Mouse (Mus musculus) forebrain, postnatal 0 days (tissue): ENCODE measurements around the gene Nrl. TPM values are rescaled to one million over a fixed set of nuclear protein-coding genes. Genes with fewer than 3 reads are reported as not detected.

ENCODE experiments used
- ATAC-seq: fragments of 200-750 bp; cut with Nextera tagmentation; 2 replicates; pipeline ENCODE4 v1.8.0; 2017; ENCODE audit warnings: mild to moderate bottlenecking, moderate library complexity
- DNase-seq: peaks from one replicate; pipeline ENCODE4 v3.0.0-alpha.2; 2015
- H3K27ac ChIP-seq: fragments of 300-500 bp; sonication (generic); 2 replicates; pipeline ENCODE4 v1.5.1; 2014; ENCODE audit warnings: low read depth, mild to moderate bottlenecking, antibody characterized with exemption, low read length, moderate library complexity, mixed read lengths
- H3K27me3 ChIP-seq: fragments of 300-500 bp; sonication (generic); 2 replicates; pipeline ENCODE4 v1.6.1; 2014; ENCODE audit warnings: mild to moderate bottlenecking, low read length, mixed read lengths; ENCODE audit not compliant: insufficient read depth
- H3K36me3 ChIP-seq: fragments of 300-500 bp; sonication (generic); 2 replicates; pipeline ENCODE4 v1.6.1; 2014; ENCODE audit warnings: mild to moderate bottlenecking, moderate library complexity; ENCODE audit not compliant: insufficient read depth
- H3K4me1 ChIP-seq: fragments of 300-500 bp; sonication (generic); 2 replicates; pipeline ENCODE4 v1.6.1; 2014; ENCODE audit warnings: antibody characterized with exemption; ENCODE audit not compliant: insufficient read depth
- H3K4me2 ChIP-seq: fragments of 300-500 bp; sonication (generic); 2 replicates; pipeline ENCODE4 v1.6.1; 2014; ENCODE audit warnings: low read depth, mild to moderate bottlenecking, moderate library complexity
- H3K4me3 ChIP-seq: fragments of 300-500 bp; sonication (generic); 2 replicates; pipeline ENCODE4 v1.5.1; 2014; ENCODE audit warnings: low read depth, low read length, mixed read lengths
- H3K9ac ChIP-seq: fragments of 300-500 bp; sonication (generic); 2 replicates; pipeline ENCODE4 v1.6.1; 2014; ENCODE audit warnings: mild to moderate bottlenecking
- H3K9me3 ChIP-seq: fragments of 300-500 bp; sonication (generic); 2 replicates; pipeline ENCODE4 v1.6.1; 2016; ENCODE audit warnings: low read length
- CTCF ChIP-seq: sonication (generic); IDR thresholded peaks from 2 replicates; pipeline ENCODE4 v1.5.1; 2016; ENCODE audit warnings: antibody characterized with exemption, control low read depth, low read depth
- WGBS: fragments of 180-500 bp; shearing (Covaris S2); extraction: QIAGEN DNeasy Blood & Tissue Kit; methylation state at CpG from one replicate; pipeline ENCODE4 v1.1.7; 2014; 5-methylcytosine and 5-hydroxymethylcytosine counted together
- polyA plus RNA-seq: library from polyadenylated mRNA; unstranded; fragments of >200 nt; fragmentation: Nextera tagmentation; extraction: Ambion mirVana; gene quantifications from 2 replicates; pipeline ENCODE4 v1.2.1, GENCODE M21; 2015
- total RNA-seq: library from RNA; depleted of rRNA; stranded (reverse); fragments of >200 nt; gene quantifications from 2 replicates; pipeline ENCODE4 v1.2.3, GENCODE M21; 2014

Gene Nrl
- total and polyA plus RNA-seq, 2 experiments from 2014 or later: 0.21 to 2.0 TPM

DNA sequence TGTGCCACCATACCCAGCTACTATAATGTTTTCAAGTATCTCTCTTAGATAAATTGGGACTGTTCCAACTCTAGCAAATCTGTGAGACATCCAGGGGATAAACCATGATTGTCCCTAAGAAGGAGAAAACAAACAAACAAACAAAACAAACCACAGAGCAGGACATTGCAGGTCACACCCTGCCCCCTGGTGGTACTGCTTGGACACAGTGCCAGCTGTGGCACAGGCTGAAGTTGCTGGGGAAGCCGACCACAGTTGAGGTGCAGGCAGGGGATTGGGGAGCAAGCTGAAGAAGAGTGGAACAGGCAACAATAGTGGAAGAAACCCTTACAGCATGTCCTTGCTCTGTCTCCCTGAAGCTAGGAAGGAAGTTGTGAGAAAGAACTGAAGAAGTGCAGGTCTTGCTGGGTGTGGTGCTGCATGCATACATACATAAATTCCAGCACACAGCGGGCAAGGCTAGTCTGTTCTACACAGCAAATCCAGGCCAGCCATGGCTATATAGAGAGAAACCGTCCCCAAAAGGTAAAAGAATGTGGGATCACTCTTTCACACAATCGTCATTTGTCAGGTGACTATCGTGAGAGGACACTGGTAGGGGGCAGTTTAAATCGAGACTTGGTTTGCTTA is 11.4 kb upstream of the Nrl start:
- Histone ChIP-seq H3K4me3 (no peak overlapping the region), H3K27ac (no peak overlapping the region), H3K4me2 (no peak overlapping the region), H3K4me1 (peaks cover 4% of the 10 kb centered on the region; the same call in 1 of the 2 replicates), H3K36me3 (no peaks in the 10 kb centered on the region), H3K27me3 (no peaks in the 10 kb centered on the region), H3K9ac (no peak overlapping the region), H3K9me3 (no peaks in the 10 kb centered on the region)
- no peak for DNase-seq
- no peak for ATAC-seq
- 54% methylated on average over 6 of the region's 6 CpGs for WGBS
- TF ChIP-seq CTCF: peak; percentile 75

DNA sequence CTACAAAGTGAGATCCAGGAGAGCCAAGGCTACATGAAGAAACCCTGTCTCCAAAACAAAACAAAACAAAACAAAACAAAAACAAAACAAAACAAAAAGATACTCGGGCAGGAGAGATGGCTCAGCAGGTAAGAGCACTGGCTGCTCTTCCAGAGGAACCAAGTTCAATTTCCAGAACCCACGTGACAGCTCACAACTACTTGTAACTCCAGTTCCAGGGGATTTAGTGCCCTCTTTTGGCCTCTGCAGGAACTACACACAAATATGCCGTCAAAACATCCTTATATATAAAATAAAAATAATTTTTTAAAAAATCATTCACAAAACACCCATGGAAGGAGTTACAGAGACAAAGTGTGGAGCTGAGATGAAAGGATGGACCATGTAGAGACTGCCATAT is 3.2 kb upstream of the Nrl start:
- Histone ChIP-seq H3K9me3 (no peaks in the 10 kb centered on the region), H3K36me3 (no peaks in the 10 kb centered on the region), H3K27ac (no peak overlapping the region), H3K9ac (no peak overlapping the region), H3K27me3 (no peaks in the 10 kb centered on the region), H3K4me2 (no peak overlapping the region), H3K4me1 (no peaks in the 10 kb centered on the region), H3K4me3 (no peak overlapping the region)
- ATAC-seq: no peak
- TF ChIP-seq CTCF: peak; percentile 60
- 15% methylated on average over 3 of the region's 3 CpGs for WGBS
- peak; percentile 56 for DNase-seq

DNA sequence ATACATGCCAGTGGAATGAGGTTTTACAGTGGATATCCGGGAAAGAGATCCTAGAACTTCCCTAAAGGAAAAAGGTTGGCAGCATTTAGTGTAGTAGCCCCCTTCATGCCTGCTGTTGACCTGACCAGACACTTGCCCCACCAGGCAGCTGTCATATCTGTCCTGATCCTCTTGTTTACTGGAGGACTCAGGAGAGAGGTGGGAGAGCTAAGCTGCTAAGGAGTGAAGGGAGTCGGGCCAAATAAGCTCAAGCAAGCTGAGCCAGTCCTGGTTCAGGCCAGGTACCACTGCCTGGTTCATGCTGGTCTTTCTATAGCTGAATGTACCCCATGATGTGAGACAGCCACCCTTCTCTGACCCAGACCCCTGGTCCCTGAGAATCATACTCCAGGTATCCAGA is 1.9 kb upstream of the Nrl start:
- no peaks in the 10 kb centered on the region for H3K9me3 ChIP-seq
- no peak overlapping the region for H3K9ac ChIP-seq
- H3K4me1 ChIP-seq: no peaks in the 10 kb centered on the region
- no peak overlapping the region for H3K4me3 ChIP-seq
- no peak for TF ChIP-seq CTCF
- no peaks in the 10 kb centered on the region for H3K36me3 ChIP-seq
- H3K27me3 ChIP-seq: no peaks in the 10 kb centered on the region
- no peak for ATAC-seq
- H3K27ac ChIP-seq: no peak overlapping the region
- H3K4me2 ChIP-seq: no peak overlapping the region
- WGBS: 88% methylated on average over 2 of the region's 2 CpGs
- DNase-seq: no peak

DNA sequence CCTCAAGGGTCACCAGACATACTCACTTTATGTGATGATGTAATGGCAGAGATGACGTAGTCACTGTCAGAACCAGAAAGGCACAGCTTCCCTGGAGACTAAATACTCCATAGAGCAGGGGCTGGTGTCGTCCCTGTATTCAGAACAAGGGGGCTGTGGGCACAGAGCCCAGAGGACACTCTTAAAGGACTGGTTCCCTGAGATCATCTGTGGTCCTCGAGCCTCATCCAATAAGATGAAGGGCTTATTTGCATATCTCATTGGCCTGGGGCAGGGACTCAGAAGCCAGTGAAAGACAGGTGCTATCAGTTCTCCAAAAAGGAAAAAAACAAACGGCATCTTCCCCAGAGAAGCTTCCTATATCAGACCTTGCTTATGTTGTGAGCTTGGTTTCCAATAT is 719 bp downstream of the Nrl start:
- ATAC-seq (no peak), DNase-seq (no peak)
- H3K27me3 ChIP-seq: no peaks in the 10 kb centered on the region
- TF ChIP-seq CTCF: no peak
- H3K27ac ChIP-seq: no peak overlapping the region
- no peak overlapping the region for H3K4me3 ChIP-seq
- H3K4me2 ChIP-seq: no peak overlapping the region
- WGBS: 41% methylated on average over 4 of the region's 4 CpGs
- H3K9me3 ChIP-seq: no peaks in the 10 kb centered on the region
- no peaks in the 10 kb centered on the region for H3K4me1 ChIP-seq
- no peaks in the 10 kb centered on the region for H3K36me3 ChIP-seq
- no peak overlapping the region for H3K9ac ChIP-seq

DNA sequence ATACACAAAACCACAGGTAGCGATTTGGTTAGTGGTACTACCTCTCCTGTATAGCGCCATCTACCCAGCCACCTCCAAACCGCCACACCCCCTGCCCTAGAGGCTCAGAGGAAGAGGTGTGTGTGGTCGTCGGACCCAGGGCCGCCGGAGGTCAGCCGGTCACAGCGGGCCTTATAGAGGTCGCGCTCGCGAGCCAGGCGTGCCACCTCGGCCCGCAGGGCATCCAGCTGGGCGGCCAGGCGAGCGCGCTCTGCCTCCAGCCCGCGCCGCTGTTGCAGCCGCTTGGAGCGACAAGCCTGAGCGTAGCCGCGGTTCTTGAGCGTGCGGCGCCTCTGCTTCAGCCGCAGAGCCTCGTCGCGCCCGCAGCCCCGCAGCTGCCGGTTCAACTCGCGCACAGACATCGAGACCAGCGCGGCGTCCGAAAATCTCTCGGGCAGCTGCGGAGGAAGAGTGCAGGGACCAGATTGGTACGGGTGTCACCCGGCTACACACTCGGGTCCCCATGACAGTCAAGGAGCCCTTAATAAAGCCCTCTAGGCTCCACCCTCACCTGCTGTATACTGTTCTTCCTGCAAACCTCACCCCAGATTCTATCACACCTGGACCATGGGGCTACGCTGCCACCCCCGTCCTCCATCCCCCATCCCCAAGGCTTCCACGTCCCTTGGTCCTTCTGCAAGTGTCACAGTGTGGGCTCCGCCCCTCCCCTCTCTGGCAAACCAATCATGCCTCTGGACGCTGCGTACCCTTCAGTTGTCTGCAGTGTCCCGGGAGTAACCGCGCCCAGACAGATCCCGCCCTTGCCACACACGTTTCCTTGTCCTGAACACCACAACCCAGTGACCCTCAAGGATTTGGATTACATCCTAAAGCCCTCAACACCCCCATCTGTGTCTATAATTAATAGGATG is 4.1 kb downstream of the Nrl start:
- Histone ChIP-seq H3K36me3 (no peaks in the 10 kb centered on the region), H3K4me2 (peak overlapping the region; percentile 94)
- WGBS: 3% methylated on average over 60 of the region's 61 CpGs

DNA sequence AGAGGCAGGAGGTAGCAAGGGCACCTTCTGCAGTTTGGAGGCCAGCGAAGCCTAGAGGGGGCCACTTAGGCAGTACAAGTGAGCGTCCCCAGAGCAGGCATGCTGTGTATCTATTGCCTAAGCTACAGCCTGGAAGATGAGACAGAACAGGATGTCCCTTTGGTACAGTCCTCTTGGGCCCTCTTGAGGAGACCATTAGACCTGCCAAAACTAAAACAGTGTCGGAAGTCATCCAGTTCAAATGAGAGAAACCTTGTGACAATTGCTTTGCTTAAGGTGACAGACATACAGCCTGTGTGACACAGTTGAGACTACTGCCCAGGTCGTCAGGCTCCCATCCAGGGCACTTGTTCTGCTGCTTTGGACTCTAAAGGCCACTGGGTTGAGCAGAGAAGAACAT is 5.2 kb downstream of the Nrl start:
- no peak overlapping the region; the same call in 1 of the 2 replicates for H3K4me2 ChIP-seq
- TF ChIP-seq CTCF: peak; percentile 31
- H3K4me1 ChIP-seq: no peaks in the 10 kb centered on the region
- ATAC-seq (no peak), DNase-seq (no peak)
- H3K9ac ChIP-seq: no peak overlapping the region
- no peaks in the 10 kb centered on the region for H3K27me3 ChIP-seq
- no peaks in the 10 kb centered on the region for H3K9me3 ChIP-seq
- 75% methylated on average over 4 of the region's 4 CpGs for WGBS
- no peaks in the 10 kb centered on the region for H3K36me3 ChIP-seq
- H3K4me3 ChIP-seq: no peak overlapping the region
- H3K27ac ChIP-seq: no peak overlapping the region

More for the DNA sequence above, 4.1 kb downstream of the Nrl start:
- Histone ChIP-seq H3K9ac (peak overlapping the region; percentile 60), H3K9me3 (no peaks in the 10 kb centered on the region), H3K27ac (peak overlapping the region; percentile 66), H3K4me3 (peak overlapping the region; percentile 52), H3K4me1 (no peaks in the 10 kb centered on the region), H3K27me3 (no peaks in the 10 kb centered on the region)
- peak; percentile 52 for TF ChIP-seq CTCF
- peak; percentile 63 for DNase-seq
- ATAC-seq: peak; percentile 79

DNA sequence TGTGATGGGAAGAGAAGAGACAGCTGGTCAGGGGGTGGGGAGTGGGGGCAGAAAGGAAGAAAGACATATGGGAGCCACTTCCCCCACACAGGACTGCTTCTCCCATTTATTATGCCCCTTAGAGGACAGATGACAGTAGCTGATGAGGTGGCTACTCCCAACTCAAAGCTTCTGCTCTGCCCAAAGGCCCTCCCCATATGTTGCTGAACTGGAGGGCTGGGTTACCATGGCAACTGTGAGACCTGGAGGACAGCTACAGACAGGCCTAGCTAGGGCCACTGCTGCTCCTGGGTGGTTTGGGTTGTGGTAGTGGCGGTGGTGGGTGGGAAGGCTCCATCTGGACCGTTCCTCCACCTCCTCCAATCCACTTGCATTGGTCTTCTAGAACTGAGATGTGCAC is 5.9 kb downstream of the Nrl start:
- no peak overlapping the region for H3K27ac ChIP-seq

More for the DNA sequence above, 5.9 kb downstream of the Nrl start:
- Histone ChIP-seq H3K4me3 (no peak overlapping the region), H3K27me3 (no peaks in the 10 kb centered on the region), H3K9me3 (no peaks in the 10 kb centered on the region), H3K4me2 (no peak overlapping the region), H3K9ac (no peak overlapping the region), H3K4me1 (no peaks in the 10 kb centered on the region), H3K36me3 (no peaks in the 10 kb centered on the region)
- DNase-seq: peak; percentile 24
- peak; percentile 44 for ATAC-seq
- WGBS: 42% methylated on average over 2 of the region's 2 CpGs
- TF ChIP-seq CTCF: no peak
